Mouse (Mus musculus): ENCODE measurements at regions not wholly inside any gene's neighbourhood (a gene's known extent, or its start where the extent isn't known, plus 50 kb on each side); places are given as distances from the start of the nearest gene placed in this dataset.

DNA sequence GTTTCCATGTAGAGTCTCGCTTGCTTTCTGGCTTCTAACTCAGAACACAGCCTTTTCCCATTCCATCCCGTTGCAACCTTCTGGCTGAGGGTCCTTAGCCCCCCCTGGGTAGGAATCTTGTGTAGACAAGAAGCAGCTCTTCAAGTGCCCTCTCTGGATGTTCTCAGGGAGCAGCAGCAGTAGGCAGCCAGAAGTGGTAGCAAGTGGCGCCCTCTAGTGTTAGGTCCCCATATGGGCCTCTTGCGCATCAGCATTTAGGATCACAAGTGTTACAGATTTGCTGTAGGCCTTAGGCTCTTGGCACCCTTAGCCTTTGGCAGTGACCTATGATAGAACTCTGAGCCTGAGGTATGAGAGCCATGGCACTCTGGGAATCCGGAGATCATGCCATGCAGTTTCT is 239.0 kb downstream of the Hhipl2 start:
- 63% methylated on average over 5 of the region's 5 CpGs for WGBS

DNA sequence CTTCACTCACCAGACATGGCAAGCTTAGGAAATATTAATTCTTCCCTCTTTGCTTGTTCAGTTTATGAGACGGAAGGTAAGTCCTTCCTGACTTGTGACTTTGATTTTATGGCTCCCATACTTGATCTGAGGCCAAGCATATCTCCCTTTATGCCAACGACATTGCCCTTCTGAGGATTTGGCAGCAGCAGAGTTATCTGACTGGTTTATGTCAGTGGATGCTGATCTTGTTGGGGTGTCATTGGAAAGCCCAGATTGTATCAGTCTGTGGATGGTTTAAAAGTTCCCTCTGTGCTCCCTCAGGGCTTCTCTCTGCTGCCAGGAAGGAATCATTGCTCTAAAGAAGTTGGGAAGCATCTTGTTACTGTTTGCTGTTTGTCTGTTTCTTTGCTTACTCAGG is 242.5 kb downstream of the Hhipl2 start:
- H3K4me3 ChIP-seq = no peak overlapping the region
- no peaks in the 10 kb centered on the region for H3K4me1 ChIP-seq (ENCODE audit: control insufficient read depth, insufficient read depth, low read length)
- H3K79me2 ChIP-seq (replicated peaks; ENCODE audit: control insufficient read depth, insufficient read depth, low read length) = no peaks in the 10 kb centered on the region
- H3K27me3 ChIP-seq (ENCODE audit: control insufficient read depth, insufficient read depth, low read length) = peaks cover 1% of the 10 kb centered on the region; the same call in 1 of the 2 replicates
- TF ChIP-seq CTCF (IDR thresholded peaks at IDR 0.05) = no peak
- no peak for TF ChIP-seq EP300 (IDR thresholded peaks at IDR 0.05; ENCODE audit: insufficient read depth, low read depth, low read length)
- TF ChIP-seq POLR2A (IDR thresholded peaks at IDR 0.05; ENCODE audit: insufficient read depth, low read depth, low read length) = no peak
- no peak overlapping the region for H3K9ac ChIP-seq (ENCODE audit: low read depth, low read length)
- no peak for DNase-seq
- H3K36me3 ChIP-seq (ENCODE audit: control insufficient read depth, insufficient read depth, low read length) = no peaks in the 10 kb centered on the region
- intact Hi-C loops (cut with DNase I) = no loop called here
- no peak overlapping the region for H3K27ac ChIP-seq
- WGBS = 58% methylated on average over 2 of the region's 2 CpGs

More for the DNA sequence above, 239.0 kb downstream of the Hhipl2 start:
- Histone ChIP-seq H3K4me3 (no peak overlapping the region), H3K36me3 (ENCODE audit: control insufficient read depth, insufficient read depth, low read length) (no peaks in the 10 kb centered on the region), H3K4me1 (ENCODE audit: control insufficient read depth, insufficient read depth, low read length) (no peaks in the 10 kb centered on the region), H3K27me3 (ENCODE audit: control insufficient read depth, insufficient read depth, low read length) (peaks cover 1% of the 10 kb centered on the region; the same call in 1 of the 2 replicates), H3K79me2 (replicated peaks; ENCODE audit: control insufficient read depth, insufficient read depth, low read length) (no peaks in the 10 kb centered on the region), H3K27ac (no peak overlapping the region), H3K9ac (ENCODE audit: low read depth, low read length) (no peak overlapping the region)
- peak; percentile 11 to 38 for DNase-seq
- TF ChIP-seq CTCF (IDR thresholded peaks at IDR 0.05) (peak; percentile 70), POLR2A (IDR thresholded peaks at IDR 0.05; ENCODE audit: insufficient read depth, low read depth, low read length) (no peak)
- intact Hi-C loops (cut with DNase I) = no loop called here

DNA sequence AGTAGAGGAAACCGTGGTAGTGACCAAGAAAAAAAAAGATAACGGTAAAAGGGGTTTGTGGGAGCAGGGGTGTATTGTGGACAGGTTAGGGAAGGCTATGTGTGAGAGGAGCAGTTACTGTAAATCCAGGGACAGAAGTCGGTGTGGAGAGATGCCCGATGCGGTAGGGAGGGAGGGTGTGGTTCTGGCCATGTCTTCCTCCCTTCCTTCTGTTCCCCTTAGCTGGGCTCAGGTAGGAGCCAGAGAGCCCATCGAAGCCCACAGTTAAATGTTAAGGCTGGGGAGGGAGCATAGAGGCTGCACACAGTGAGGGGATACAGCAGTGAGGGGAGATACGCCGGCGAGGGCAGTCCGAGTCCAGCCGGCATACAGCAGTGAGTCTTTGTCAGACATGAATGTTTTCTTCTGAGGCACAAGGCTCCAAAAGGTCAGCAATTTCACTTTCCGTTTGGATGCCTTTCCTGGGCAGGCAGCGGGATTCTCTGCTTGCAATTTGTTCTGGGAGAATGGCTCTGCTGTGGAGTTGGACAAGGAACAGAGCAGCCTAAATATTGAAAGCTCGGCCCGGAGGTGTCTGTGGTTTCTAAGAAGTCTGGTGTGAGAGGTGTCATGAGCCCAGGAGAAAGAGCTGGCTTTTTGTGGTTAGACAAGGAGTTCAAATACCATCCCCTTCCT is 244.5 kb downstream of the Hhipl2 start:
- H3K9ac ChIP-seq (ENCODE audit: low read depth, low read length) = no peak overlapping the region
- DNase-seq = no peak
- no peak overlapping the region for H3K4me3 ChIP-seq
- no peak overlapping the region for H3K27ac ChIP-seq
- H3K27me3 ChIP-seq (ENCODE audit: control insufficient read depth, insufficient read depth, low read length) = peaks cover 1% of the 10 kb centered on the region; the same call in 1 of the 2 replicates
- no peaks in the 10 kb centered on the region for H3K4me1 ChIP-seq (ENCODE audit: control insufficient read depth, insufficient read depth, low read length)
- intact Hi-C loops (cut with DNase I) = no loop called here
- TF ChIP-seq POLR2A (IDR thresholded peaks at IDR 0.05; ENCODE audit: insufficient read depth, low read depth, low read length) (no peak), EP300 (IDR thresholded peaks at IDR 0.05; ENCODE audit: insufficient read depth, low read depth, low read length) (no peak), CTCF (IDR thresholded peaks at IDR 0.05) (no peak)
- H3K79me2 ChIP-seq (replicated peaks; ENCODE audit: control insufficient read depth, insufficient read depth, low read length) = no peaks in the 10 kb centered on the region
- no peaks in the 10 kb centered on the region for H3K36me3 ChIP-seq (ENCODE audit: control insufficient read depth, insufficient read depth, low read length)
- 79% methylated on average over 15 of the region's 15 CpGs for WGBS

DNA sequence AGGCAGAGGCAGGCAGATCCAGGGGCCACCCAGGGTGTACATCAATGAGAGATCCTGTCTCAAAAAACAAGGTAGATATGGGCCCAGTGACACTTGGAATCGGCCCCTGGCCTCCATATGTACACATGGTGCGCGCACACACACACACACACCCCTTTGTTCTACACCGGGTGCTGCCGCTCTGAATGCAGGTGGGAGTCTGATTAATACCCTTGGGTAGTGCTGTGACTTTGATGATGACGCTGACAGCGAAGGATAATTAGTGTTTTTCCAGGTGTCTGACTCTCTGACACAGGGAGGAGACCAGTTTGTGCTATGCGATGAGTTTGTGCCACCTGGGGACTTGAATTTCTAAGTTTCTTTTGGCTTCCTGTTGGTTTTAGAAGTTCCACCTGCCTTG is 251.3 kb downstream of the Hhipl2 start:
- WGBS = 80% methylated on average over 8 of the region's 8 CpGs
- Histone ChIP-seq H3K4me3 (no peak overlapping the region), H3K9ac (ENCODE audit: low read depth, low read length) (no peak overlapping the region), H3K27ac (no peak overlapping the region), H3K79me2 (replicated peaks; ENCODE audit: control insufficient read depth, insufficient read depth, low read length) (no peaks in the 10 kb centered on the region), H3K27me3 (ENCODE audit: control insufficient read depth, insufficient read depth, low read length) (no peaks in the 10 kb centered on the region), H3K36me3 (ENCODE audit: control insufficient read depth, insufficient read depth, low read length) (no peaks in the 10 kb centered on the region), H3K4me1 (ENCODE audit: control insufficient read depth, insufficient read depth, low read length) (no peaks in the 10 kb centered on the region)
- intact Hi-C loops (cut with DNase I) = no loop called here
- no peak for DNase-seq
- TF ChIP-seq EP300 (IDR thresholded peaks at IDR 0.05; ENCODE audit: insufficient read depth, low read depth, low read length) (no peak), POLR2A (IDR thresholded peaks at IDR 0.05; ENCODE audit: insufficient read depth, low read depth, low read length) (no peak), CTCF (IDR thresholded peaks at IDR 0.05) (no peak)

DNA sequence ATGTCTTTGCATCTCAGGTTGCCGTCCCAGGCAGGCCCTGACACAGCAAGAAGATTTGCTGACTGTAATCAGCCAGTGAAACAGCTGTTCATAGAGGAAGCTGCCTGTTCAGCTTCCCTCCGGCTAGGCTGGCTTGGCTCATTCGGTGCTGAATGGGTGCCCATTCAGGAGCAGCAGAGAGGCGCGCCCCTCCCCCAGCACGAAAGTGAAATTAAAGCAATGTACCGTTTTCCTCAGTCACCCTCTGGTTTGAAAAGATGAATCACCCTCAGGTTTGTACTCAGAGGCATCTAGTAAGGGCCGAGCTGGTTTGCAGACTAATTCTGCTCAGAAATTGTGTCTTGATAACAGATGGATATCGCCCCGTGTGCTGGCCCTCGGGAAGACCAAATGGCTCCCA is 251.7 kb downstream of the Hhipl2 start:
- intact Hi-C loops (cut with DNase I) = no loop called here
- no peaks in the 10 kb centered on the region for H3K79me2 ChIP-seq (replicated peaks; ENCODE audit: control insufficient read depth, insufficient read depth, low read length)
- 29% methylated on average over 11 of the region's 11 CpGs for WGBS
- H3K27ac ChIP-seq = no peak overlapping the region
- no peaks in the 10 kb centered on the region for H3K36me3 ChIP-seq (ENCODE audit: control insufficient read depth, insufficient read depth, low read length)
- H3K27me3 ChIP-seq (ENCODE audit: control insufficient read depth, insufficient read depth, low read length) = no peaks in the 10 kb centered on the region
- peak; percentile 35 to 38 for DNase-seq
- H3K4me1 ChIP-seq (ENCODE audit: control insufficient read depth, insufficient read depth, low read length) = no peaks in the 10 kb centered on the region
- no peak overlapping the region for H3K9ac ChIP-seq (ENCODE audit: low read depth, low read length)
- no peak overlapping the region for H3K4me3 ChIP-seq
- TF ChIP-seq EP300 (IDR thresholded peaks at IDR 0.05; ENCODE audit: insufficient read depth, low read depth, low read length) = no peak
- no peak for TF ChIP-seq CTCF (IDR thresholded peaks at IDR 0.05)
- TF ChIP-seq POLR2A (IDR thresholded peaks at IDR 0.05; ENCODE audit: insufficient read depth, low read depth, low read length) = no peak

- TF ChIP-seq POLR2A (IDR thresholded peaks at IDR 0.05; ENCODE audit: insufficient read depth, low read depth, low read length) (no peak), CTCF (IDR thresholded peaks at IDR 0.05) (no peak), EP300 (IDR thresholded peaks at IDR 0.05; ENCODE audit: insufficient read depth, low read depth, low read length) (no peak)
- H3K79me2 ChIP-seq (replicated peaks; ENCODE audit: control insufficient read depth, insufficient read depth, low read length) = no peaks in the 10 kb centered on the region
- no peak overlapping the region for H3K4me3 ChIP-seq
- 72% methylated on average over 7 of the region's 7 CpGs for WGBS
- no peaks in the 10 kb centered on the region for H3K36me3 ChIP-seq (ENCODE audit: control insufficient read depth, insufficient read depth, low read length)
- DNase-seq = no peak
- intact Hi-C loops (cut with DNase I) = no loop called here
- no peaks in the 10 kb centered on the region for H3K4me1 ChIP-seq (ENCODE audit: control insufficient read depth, insufficient read depth, low read length)
- H3K9ac ChIP-seq (ENCODE audit: low read depth, low read length) = no peak overlapping the region
- no peak overlapping the region for H3K27ac ChIP-seq
- no peaks in the 10 kb centered on the region for H3K27me3 ChIP-seq (ENCODE audit: control insufficient read depth, insufficient read depth, low read length)
Measured at GRCm38 (mm10) chr1:183670542-183670941, 252.5 kb downstream of the Hhipl2 start.
